Mouse (Mus musculus) adrenal gland, adult (tissue): ENCODE results near the gene Mat2b.

Experiments
- DNase-seq, 2 experiments: peaks; one replicate each; pipeline ENCODE4 v3.0.0; 2022 to 2023; ENCODE audit warnings: low spot score in 1 of 2; ENCODE audit not compliant: inconsistent age in 2 of 2

The Mat2b gene

DNA sequence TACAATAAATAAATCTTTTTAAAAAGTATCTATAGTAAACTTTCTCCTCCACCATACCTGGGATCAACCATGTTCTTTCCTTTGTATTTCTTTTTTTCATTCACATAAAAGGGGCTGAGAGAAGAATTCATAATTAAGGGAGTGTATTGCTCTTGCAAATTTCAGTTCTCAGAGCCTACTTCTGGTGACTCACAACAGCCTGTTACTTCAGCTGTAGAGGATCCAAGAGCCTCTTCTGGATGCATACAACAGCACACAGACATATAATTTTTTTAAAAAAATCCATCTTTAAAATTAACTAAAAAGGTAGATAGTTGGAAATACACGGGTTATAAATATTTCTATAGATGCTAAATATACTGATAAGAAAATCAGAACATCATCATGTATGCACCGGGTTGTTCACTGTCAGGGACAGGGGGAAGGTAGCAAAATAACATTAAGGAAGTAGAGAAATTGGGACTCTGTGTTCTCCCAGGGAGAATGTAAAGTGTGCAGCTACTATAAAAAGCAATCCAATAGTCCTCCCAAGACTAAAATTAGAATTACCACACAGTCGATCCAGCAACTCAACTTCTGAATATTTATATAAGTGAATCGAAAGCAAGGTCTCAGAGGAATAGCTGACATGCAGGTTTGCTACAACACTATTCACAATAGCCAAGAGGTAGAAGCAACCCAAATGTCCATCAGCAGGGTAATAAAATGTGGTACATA, 19.8 kb downstream of the Mat2b start:
- DNase-seq: peak in 1 of 2 experiments; percentile 7

DNA sequence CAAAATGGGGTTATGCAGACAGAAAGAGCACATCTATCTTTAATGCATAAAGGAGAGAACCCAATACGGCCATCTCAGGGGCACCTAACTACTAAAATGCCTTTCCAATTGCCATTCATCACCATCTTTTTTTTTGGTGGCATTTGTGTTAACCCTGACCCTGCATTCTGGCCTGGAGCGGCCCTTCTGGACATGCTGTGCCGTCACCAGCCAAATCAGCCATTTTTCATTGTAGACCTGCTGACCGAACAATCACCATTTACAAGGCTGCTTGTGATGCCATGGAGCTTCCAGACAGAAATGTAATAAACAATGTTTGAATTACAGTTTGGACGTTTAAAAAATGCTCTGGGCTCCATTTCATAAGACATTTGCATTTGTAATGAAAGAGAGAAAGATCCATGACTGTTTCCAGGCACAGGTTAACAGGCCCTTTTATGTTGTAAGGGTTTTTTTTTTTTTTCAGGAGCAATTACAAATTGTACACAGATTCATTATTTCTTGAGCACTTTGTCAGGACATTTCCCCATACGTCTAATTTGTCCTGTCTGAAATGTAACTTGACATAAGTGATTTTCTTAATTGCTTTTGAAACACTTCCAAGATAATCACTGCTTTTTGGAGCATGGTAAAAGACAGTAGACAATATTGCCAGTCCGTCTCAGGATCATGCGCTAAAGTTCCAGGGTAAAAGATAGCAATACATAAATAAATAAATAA, 45.1 kb downstream of the Mat2b start:
- peak; percentile 42 to 72 for DNase-seq

DNA sequence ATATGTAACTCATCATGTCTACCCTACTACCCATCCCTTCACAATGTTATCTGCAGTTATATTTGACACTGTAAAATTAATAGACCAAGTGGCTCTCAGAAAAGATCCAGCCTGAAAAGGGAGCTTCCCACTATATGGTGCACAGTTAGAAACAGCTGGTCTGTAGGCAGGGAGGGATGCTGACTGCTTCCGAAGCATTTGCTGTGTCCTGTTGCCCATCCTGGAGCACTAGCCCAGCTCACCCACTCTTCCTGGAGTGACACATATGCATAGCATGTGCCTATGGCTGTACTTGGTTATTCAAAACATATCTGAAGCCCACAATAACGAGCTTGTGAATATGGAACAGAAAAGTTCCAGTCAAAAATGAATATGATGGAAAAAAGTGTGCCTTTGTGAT, 47.8 kb downstream of the Mat2b start:
- no peak for DNase-seq
